Mouse (Mus musculus): ENCODE results near the gene Met. TPM values are rescaled to one million over a fixed set of nuclear protein-coding genes. Genes with fewer than 3 reads are reported as not detected.

Gene Met
- total RNA-seq, 1 experiment: 7.6 TPM

DNA sequence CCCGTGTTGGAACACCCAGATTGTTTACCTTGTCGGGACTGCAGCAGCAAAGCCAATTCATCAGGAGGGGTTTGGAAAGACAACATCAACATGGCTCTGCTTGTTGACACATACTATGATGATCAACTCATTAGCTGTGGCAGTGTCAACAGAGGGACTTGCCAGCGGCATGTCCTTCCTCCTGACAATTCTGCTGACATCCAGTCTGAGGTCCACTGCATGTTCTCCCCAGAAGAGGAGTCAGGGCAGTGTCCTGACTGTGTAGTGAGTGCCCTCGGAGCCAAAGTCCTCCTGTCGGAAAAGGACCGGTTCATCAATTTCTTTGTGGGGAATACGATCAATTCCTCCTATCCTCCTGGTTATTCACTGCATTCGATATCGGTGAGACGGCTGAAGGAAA is 27.9 kb downstream of the Met start:
- no peak overlapping the region for H3K27ac ChIP-seq (ENCODE audit: insufficient read depth, low read depth, low read length, poor library complexity, severe bottlenecking)
- in situ Hi-C loops (cut with MboI; ENCODE audit: low sequenced_read_pairs in 2 of 2, unreplicated experiment in 2 of 2): no loop called here
- TF ChIP-seq HCFC1 (IDR thresholded peaks at IDR 0.05; ENCODE audit: borderline replicate concordance, insufficient read depth, low read length) (no peak), MAFK (IDR thresholded peaks at IDR 0.05; ENCODE audit: insufficient read depth, low read depth, low read length) (no peak), ZNF384 (IDR thresholded peaks at IDR 0.05; ENCODE audit: low read depth, low read length) (no peak), ZC3H11A (IDR thresholded peaks at IDR 0.05; ENCODE audit: borderline replicate concordance, low read depth, low read length) (no peak), CHD2 (IDR thresholded peaks at IDR 0.05; ENCODE audit: low read depth, low read length) (no peak)
- H3K36me3 ChIP-seq (ENCODE audit: control insufficient read depth, insufficient read depth, low read length, poor library complexity, severe bottlenecking): no peaks in the 10 kb centered on the region
- no peak overlapping the region for H3K9ac ChIP-seq (ENCODE audit: insufficient read depth, low read depth, low read length, poor library complexity, severe bottlenecking)
- H3K4me3 ChIP-seq (ENCODE audit: insufficient read depth in 1 of 2, low read depth in 1 of 2, low read length in 2 of 2, poor library complexity in 1 of 2, severe bottlenecking in 1 of 2): no peak overlapping the region
- H3K4me1 ChIP-seq (ENCODE audit: control insufficient read depth in 2 of 2, insufficient read depth in 2 of 2, low read length in 2 of 2, poor library complexity in 1 of 2): no peaks in the 10 kb centered on the region
- DNase-seq (ENCODE audit: low read depth, low spot score): no peak
- no peaks in the 10 kb centered on the region for H3K9me3 ChIP-seq (ENCODE audit: control insufficient read depth, insufficient read depth, low read depth, low read length)

DNA sequence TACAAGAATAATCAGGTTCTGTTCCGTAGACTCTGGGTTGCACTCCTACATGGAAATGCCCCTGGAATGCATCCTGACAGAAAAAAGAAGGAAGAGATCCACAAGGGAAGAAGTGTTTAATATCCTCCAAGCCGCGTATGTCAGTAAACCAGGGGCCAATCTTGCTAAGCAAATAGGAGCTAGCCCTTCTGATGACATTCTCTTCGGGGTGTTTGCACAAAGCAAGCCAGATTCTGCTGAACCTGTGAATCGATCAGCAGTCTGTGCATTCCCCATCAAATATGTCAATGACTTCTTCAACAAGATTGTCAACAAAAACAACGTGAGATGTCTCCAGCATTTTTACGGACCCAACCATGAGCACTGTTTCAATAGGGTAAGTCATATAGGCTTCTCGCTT is 28.5 kb downstream of the Met start:
- TF ChIP-seq MAFK (IDR thresholded peaks at IDR 0.05; ENCODE audit: insufficient read depth, low read depth, low read length) (no peak), CHD2 (IDR thresholded peaks at IDR 0.05; ENCODE audit: low read depth, low read length) (no peak), ZNF384 (IDR thresholded peaks at IDR 0.05; ENCODE audit: low read depth, low read length) (no peak), HCFC1 (IDR thresholded peaks at IDR 0.05; ENCODE audit: borderline replicate concordance, insufficient read depth, low read length) (no peak), ZC3H11A (IDR thresholded peaks at IDR 0.05; ENCODE audit: borderline replicate concordance, low read depth, low read length) (no peak)
- Histone ChIP-seq H3K36me3 (ENCODE audit: control insufficient read depth, insufficient read depth, low read length, poor library complexity, severe bottlenecking) (no peaks in the 10 kb centered on the region), H3K9me3 (ENCODE audit: control insufficient read depth, insufficient read depth, low read depth, low read length) (no peaks in the 10 kb centered on the region), H3K4me1 (ENCODE audit: control insufficient read depth in 2 of 2, insufficient read depth in 2 of 2, low read length in 2 of 2, poor library complexity in 1 of 2) (no peaks in the 10 kb centered on the region), H3K4me3 (ENCODE audit: insufficient read depth in 1 of 2, low read depth in 1 of 2, low read length in 2 of 2, poor library complexity in 1 of 2, severe bottlenecking in 1 of 2) (no peak overlapping the region), H3K9ac (ENCODE audit: insufficient read depth, low read depth, low read length, poor library complexity, severe bottlenecking) (no peak overlapping the region), H3K27ac (ENCODE audit: insufficient read depth, low read depth, low read length, poor library complexity, severe bottlenecking) (no peak overlapping the region)
- DNase-seq (ENCODE audit: low read depth, low spot score): no peak
- in situ Hi-C loops (cut with MboI; ENCODE audit: low sequenced_read_pairs in 2 of 2, unreplicated experiment in 2 of 2): no loop called here

DNA sequence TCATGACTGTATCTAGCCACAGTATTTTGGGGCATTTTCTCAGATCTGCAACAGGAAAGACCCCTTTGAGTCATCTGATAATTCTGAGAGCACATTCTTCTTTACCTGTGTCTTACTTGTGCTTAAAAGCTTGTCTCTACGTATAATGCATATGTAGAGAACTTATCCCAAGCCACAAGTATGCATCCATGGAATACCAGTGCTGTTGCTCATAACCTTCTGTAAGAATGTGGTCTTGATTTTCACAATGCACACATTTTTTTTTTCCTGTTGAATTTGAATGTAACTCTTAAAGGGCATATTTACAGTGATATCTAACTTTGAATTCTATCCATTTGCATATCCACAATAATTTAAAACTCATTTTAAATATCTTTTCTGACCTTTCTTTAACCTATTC is 31.8 kb downstream of the Met start:
- Histone ChIP-seq H3K9me3 (ENCODE audit: control insufficient read depth, insufficient read depth, low read depth, low read length) (no peaks in the 10 kb centered on the region), H3K27ac (ENCODE audit: insufficient read depth, low read depth, low read length, poor library complexity, severe bottlenecking) (no peak overlapping the region), H3K36me3 (ENCODE audit: control insufficient read depth, insufficient read depth, low read length, poor library complexity, severe bottlenecking) (no peaks in the 10 kb centered on the region), H3K4me1 (ENCODE audit: control insufficient read depth in 2 of 2, insufficient read depth in 2 of 2, low read length in 2 of 2, poor library complexity in 1 of 2) (no peaks in the 10 kb centered on the region), H3K4me3 (ENCODE audit: insufficient read depth in 1 of 2, low read depth in 1 of 2, low read length in 2 of 2, poor library complexity in 1 of 2, severe bottlenecking in 1 of 2) (no peak overlapping the region), H3K9ac (ENCODE audit: insufficient read depth, low read depth, low read length, poor library complexity, severe bottlenecking) (no peak overlapping the region)
- DNase-seq (ENCODE audit: low read depth, low spot score): no peak
- in situ Hi-C loops (cut with MboI; ENCODE audit: low sequenced_read_pairs in 2 of 2, unreplicated experiment in 2 of 2): no loop called here
- TF ChIP-seq CHD2 (IDR thresholded peaks at IDR 0.05; ENCODE audit: low read depth, low read length) (no peak), MAFK (IDR thresholded peaks at IDR 0.05; ENCODE audit: insufficient read depth, low read depth, low read length) (no peak), ZNF384 (IDR thresholded peaks at IDR 0.05; ENCODE audit: low read depth, low read length) (no peak), ZC3H11A (IDR thresholded peaks at IDR 0.05; ENCODE audit: borderline replicate concordance, low read depth, low read length) (no peak), HCFC1 (IDR thresholded peaks at IDR 0.05; ENCODE audit: borderline replicate concordance, insufficient read depth, low read length) (no peak)

DNA sequence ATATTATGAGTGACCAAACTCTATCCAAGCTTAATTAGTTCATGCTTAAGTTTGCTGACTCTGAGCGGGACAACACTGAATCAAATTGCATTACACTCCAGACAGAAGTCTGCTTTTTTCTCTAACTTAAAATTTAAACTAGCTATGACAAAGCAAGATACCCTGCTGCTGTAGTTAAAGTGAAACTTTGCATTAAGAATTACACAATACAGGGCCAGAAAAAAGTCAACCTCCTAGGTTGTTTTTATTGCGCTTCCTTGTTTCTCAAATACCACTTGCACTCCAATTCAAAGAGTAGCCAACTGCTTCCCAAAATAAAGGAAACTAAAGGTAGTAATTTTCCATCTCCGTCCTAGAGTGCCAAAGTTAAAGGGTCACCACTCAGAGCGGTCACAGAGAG is 33.8 kb downstream of the Met start:
- Histone ChIP-seq H3K4me3 (ENCODE audit: insufficient read depth in 1 of 2, low read depth in 1 of 2, low read length in 2 of 2, poor library complexity in 1 of 2, severe bottlenecking in 1 of 2) (no peak overlapping the region), H3K9me3 (ENCODE audit: control insufficient read depth, insufficient read depth, low read depth, low read length) (no peaks in the 10 kb centered on the region), H3K9ac (ENCODE audit: insufficient read depth, low read depth, low read length, poor library complexity, severe bottlenecking) (no peak overlapping the region), H3K27ac (ENCODE audit: insufficient read depth, low read depth, low read length, poor library complexity, severe bottlenecking) (no peak overlapping the region), H3K36me3 (ENCODE audit: control insufficient read depth, insufficient read depth, low read length, poor library complexity, severe bottlenecking) (no peaks in the 10 kb centered on the region), H3K4me1 (ENCODE audit: control insufficient read depth in 2 of 2, insufficient read depth in 2 of 2, low read length in 2 of 2, poor library complexity in 1 of 2) (no peaks in the 10 kb centered on the region)
- in situ Hi-C loops (cut with MboI; ENCODE audit: low sequenced_read_pairs in 2 of 2, unreplicated experiment in 2 of 2): no loop called here
- no peak for DNase-seq (ENCODE audit: low read depth, low spot score)
- no peak for TF ChIP-seq CHD2 (IDR thresholded peaks at IDR 0.05; ENCODE audit: low read depth, low read length)
- TF ChIP-seq ZNF384 (IDR thresholded peaks at IDR 0.05; ENCODE audit: low read depth, low read length): no peak
- no peak for TF ChIP-seq HCFC1 (IDR thresholded peaks at IDR 0.05; ENCODE audit: borderline replicate concordance, insufficient read depth, low read length)
- no peak for TF ChIP-seq ZC3H11A (IDR thresholded peaks at IDR 0.05; ENCODE audit: borderline replicate concordance, low read depth, low read length)
- TF ChIP-seq MAFK (IDR thresholded peaks at IDR 0.05; ENCODE audit: insufficient read depth, low read depth, low read length): no peak

DNA sequence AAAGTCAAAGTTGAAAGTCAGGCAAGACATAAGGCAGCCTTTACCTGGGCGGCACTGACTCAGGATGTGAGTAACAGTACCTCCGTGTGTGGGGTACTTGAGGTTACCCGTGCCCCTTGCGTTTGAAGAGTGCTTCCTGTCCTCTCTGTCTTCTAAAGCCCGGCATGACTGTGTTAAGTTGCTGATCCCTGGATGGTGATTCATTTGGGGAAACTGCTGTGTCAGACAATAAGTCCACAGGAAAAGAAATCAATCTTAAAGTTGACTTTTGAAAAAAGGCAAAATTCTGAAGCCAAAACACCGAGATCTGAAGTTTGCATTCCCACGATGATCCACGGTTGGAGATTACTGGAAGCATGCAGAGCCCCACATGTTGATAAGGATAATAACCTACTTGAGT is 35.2 kb downstream of the Met start:
- no peaks in the 10 kb centered on the region for H3K4me1 ChIP-seq (ENCODE audit: control insufficient read depth in 2 of 2, insufficient read depth in 2 of 2, low read length in 2 of 2, poor library complexity in 1 of 2)
- TF ChIP-seq ZNF384 (IDR thresholded peaks at IDR 0.05; ENCODE audit: low read depth, low read length): no peak
- in situ Hi-C loops (cut with MboI; ENCODE audit: low sequenced_read_pairs in 2 of 2, unreplicated experiment in 2 of 2): no loop called here
- DNase-seq (ENCODE audit: low read depth, low spot score): no peak
- no peak overlapping the region for H3K27ac ChIP-seq (ENCODE audit: insufficient read depth, low read depth, low read length, poor library complexity, severe bottlenecking)
- no peaks in the 10 kb centered on the region for H3K9me3 ChIP-seq (ENCODE audit: control insufficient read depth, insufficient read depth, low read depth, low read length)
- H3K36me3 ChIP-seq (ENCODE audit: control insufficient read depth, insufficient read depth, low read length, poor library complexity, severe bottlenecking): no peaks in the 10 kb centered on the region
- no peak overlapping the region for H3K4me3 ChIP-seq (ENCODE audit: insufficient read depth in 1 of 2, low read depth in 1 of 2, low read length in 2 of 2, poor library complexity in 1 of 2, severe bottlenecking in 1 of 2)
- no peak overlapping the region for H3K9ac ChIP-seq (ENCODE audit: insufficient read depth, low read depth, low read length, poor library complexity, severe bottlenecking)

All from ES-E14 (cell line).